Mouse (Mus musculus) MEL (cell line): ENCODE results near the gene Ywhag.

Experiments used
- BHLHE40 ChIP-seq: IDR thresholded peaks from 2 replicates; pipeline ENCODE4 v1.6.1; 2012; ENCODE audit warnings: low read depth, mild to moderate bottlenecking, inconsistent platforms, low read length, improper control_type of control experiment, borderline replicate concordance
- CHD1 ChIP-seq: IDR thresholded peaks from 2 replicates; pipeline ENCODE4 v1.6.1; 2012; ENCODE audit warnings: low read depth, mild to moderate bottlenecking, inconsistent platforms, low read length, improper control_type of control experiment
- CTCF ChIP-seq, 3 experiments: IDR thresholded peaks in 2 of 3; conservative IDR thresholded peaks in 1 of 3; 2 replicates each; pipeline ENCODE4 v1.5.1; 2011 to 2012; ENCODE audit warnings: low read length in 3 of 3, low read depth in 2 of 3, mild to moderate bottlenecking in 2 of 3, improper control_type of control experiment in 1 of 3, inconsistent platforms in 1 of 3, mixed read lengths in 1 of 3, moderate library complexity in 1 of 3; ENCODE audit not compliant: control insufficient read depth in 1 of 3, insufficient read depth in 1 of 3, poor library complexity in 1 of 3, severe bottlenecking in 1 of 3
- EP300 ChIP-seq, 2 experiments: IDR thresholded peaks; 2 replicates each; pipeline ENCODE4 v1.6.1; 2011; ENCODE audit warnings: improper control_type of control experiment in 2 of 2, low read length in 2 of 2, low read depth in 1 of 2, mild to moderate bottlenecking in 1 of 2
- MYC ChIP-seq: IDR thresholded peaks from 2 replicates; pipeline ENCODE4 v1.6.1; 2011; ENCODE audit warnings: low read depth, mild to moderate bottlenecking, low read length, improper control_type of control experiment, moderate library complexity
- POLR2A ChIP-seq, 2 experiments: IDR thresholded peaks; 2 replicates each; pipeline ENCODE4 v1.6.1; 2011 to 2012; ENCODE audit warnings: low read length in 2 of 2, mild to moderate bottlenecking in 2 of 2, control low read depth in 1 of 2, improper control_type of control experiment in 1 of 2, low read depth in 1 of 2, moderate library complexity in 1 of 2; ENCODE audit not compliant: control insufficient read depth in 1 of 2, insufficient read depth in 1 of 2, poor library complexity in 1 of 2
- RCOR1 ChIP-seq: IDR thresholded peaks from 2 replicates; pipeline ENCODE4 v1.6.1; 2012; ENCODE audit warnings: low read depth, mild to moderate bottlenecking, inconsistent platforms, low read length, improper control_type of control experiment

- TF ChIP-seq MYC (no peak), CHD1 (no peak), CTCF (IDR thresholded peaks at IDR 0.05 in 2 of 3, conservative IDR thresholded peaks at IDR 0.05 in 1 of 3; ENCODE audit: control insufficient read depth in 1 of 3, insufficient read depth in 1 of 3, low read depth in 2 of 3, low read length in 3 of 3, poor library complexity in 1 of 3, severe bottlenecking in 1 of 3) (no peak), POLR2A (IDR thresholded peaks at IDR 0.05; ENCODE audit: control insufficient read depth in 1 of 2, insufficient read depth in 1 of 2, low read depth in 1 of 2, low read length in 2 of 2, poor library complexity in 1 of 2) (no peak; a peak in 1 of 4 replicates), RCOR1 (no peak), EP300 (IDR thresholded peaks at IDR 0.05; ENCODE audit: low read depth in 1 of 2, low read length in 2 of 2) (no peak), BHLHE40 (no peak)
These were observed 2.9 kb downstream of the Ywhag start for GRCm38 (mm10) chr5:135931526-135931925.
